Mouse (Mus musculus) erythroblast, embryonic 14.5 days (primary cell): Measurements from ENCODE around the gene Vav1. TPM values are rescaled to one million over a fixed set of nuclear protein-coding genes. Genes with fewer than 3 reads are reported as not detected.

Experiments used
- H3K27me3 ChIP-seq: 2 replicates; pipeline ENCODE4 v1.6.1; 2012; ENCODE audit warnings: inconsistent platforms; ENCODE audit not compliant: control insufficient read depth
- H3K36me3 ChIP-seq: 2 replicates; pipeline ENCODE4 v1.6.1; 2012; ENCODE audit warnings: mild to moderate bottlenecking, inconsistent platforms; ENCODE audit not compliant: control insufficient read depth
- H3K4me1 ChIP-seq: 2 replicates; pipeline ENCODE4 v1.6.1; 2012; ENCODE audit warnings: inconsistent platforms; ENCODE audit not compliant: control insufficient read depth
- H3K4me3 ChIP-seq: replicated peaks from 2 replicates; pipeline ENCODE3; 2012; ENCODE audit warnings: moderate library complexity, mild to moderate bottlenecking, inconsistent platforms
- H3K9me3 ChIP-seq: 2 replicates; pipeline ENCODE4 v1.6.1; 2012; ENCODE audit warnings: low read length, inconsistent platforms, mixed read lengths; ENCODE audit not compliant: control insufficient read depth
- GATA1 ChIP-seq: IDR thresholded peaks from 2 replicates; pipeline ENCODE4 v1.6.1; 2012; ENCODE audit warnings: low read length, inconsistent platforms, mixed read lengths
- TAL1 ChIP-seq: IDR thresholded peaks from 3 replicates; pipeline ENCODE4 v1.6.1; 2012; ENCODE audit warnings: low read length, inconsistent platforms, mixed read lengths
- polyA plus RNA-seq: library from polyadenylated mRNA; stranded (reverse); fragments of >175 nt; gene quantifications from 2 replicates; pipeline ENCODE4 v1.2.3, GENCODE M21; 2012

Gene Vav1
- polyA plus RNA-seq, 1 experiment, result 0.18 TPM

GRCm38 (mm10) chr17:57290001-57290670 is 11.2 kb downstream of the Vav1 start:
- H3K9me3 ChIP-seq, result no peaks in the 10 kb centered on the region
- no peaks in the 10 kb centered on the region for H3K27me3 ChIP-seq
- H3K4me3 ChIP-seq, result no peak overlapping the region
- TF ChIP-seq TAL1 (no peak), GATA1 (no peak)
- H3K4me1 ChIP-seq, result peaks cover 6% of the 10 kb centered on the region; the same call in 1 of the 2 replicates
- H3K36me3 ChIP-seq, result no peaks in the 10 kb centered on the region

GRCm38 (mm10) chr17:57290671-57291055 is 11.8 kb downstream of the Vav1 start:
- no peak overlapping the region for H3K4me3 ChIP-seq
- peaks cover 6% of the 10 kb centered on the region; the same call in 1 of the 2 replicates for H3K4me1 ChIP-seq
- no peaks in the 10 kb centered on the region for H3K27me3 ChIP-seq
- H3K9me3 ChIP-seq, result no peaks in the 10 kb centered on the region
- no peaks in the 10 kb centered on the region for H3K36me3 ChIP-seq
- TF ChIP-seq GATA1, result no peak
- no peak for TF ChIP-seq TAL1

GRCm38 (mm10) chr17:57292302-57292701 is 13.4 kb downstream of the Vav1 start:
- H3K4me1 ChIP-seq, result peaks cover 6% of the 10 kb centered on the region; the same call in 1 of the 2 replicates
- H3K27me3 ChIP-seq, result no peaks in the 10 kb centered on the region
- no peak for TF ChIP-seq GATA1
- no peak for TF ChIP-seq TAL1
- no peaks in the 10 kb centered on the region for H3K9me3 ChIP-seq
- no peaks in the 10 kb centered on the region for H3K36me3 ChIP-seq
- H3K4me3 ChIP-seq, result no peak overlapping the region

GRCm38 (mm10) chr17:57292968-57293367 is 14.1 kb downstream of the Vav1 start:
- H3K9me3 ChIP-seq, result no peaks in the 10 kb centered on the region
- H3K4me1 ChIP-seq, result peaks cover 6% of the 10 kb centered on the region; the same call in 1 of the 2 replicates
- TF ChIP-seq GATA1 (no peak), TAL1 (no peak)
- no peaks in the 10 kb centered on the region for H3K36me3 ChIP-seq
- H3K27me3 ChIP-seq, result no peaks in the 10 kb centered on the region
- no peak overlapping the region for H3K4me3 ChIP-seq

- Histone ChIP-seq H3K27me3 (no peaks in the 10 kb centered on the region), H3K4me3 (no peak overlapping the region), H3K4me1 (peaks cover 2% of the 10 kb centered on the region; the same call in 1 of the 2 replicates), H3K9me3 (no peaks in the 10 kb centered on the region), H3K36me3 (no peaks in the 10 kb centered on the region)
- TF ChIP-seq TAL1 (no peak), GATA1 (no peak)
Observed at GRCm38 (mm10) chr17:57295935-57296334, 17.0 kb downstream of the Vav1 start.

GRCm38 (mm10) chr17:57297040-57297439 is 18.1 kb downstream of the Vav1 start:
- TF ChIP-seq GATA1, result no peak
- TF ChIP-seq TAL1, result no peak
- no peaks in the 10 kb centered on the region for H3K27me3 ChIP-seq
- no peaks in the 10 kb centered on the region for H3K9me3 ChIP-seq
- H3K4me1 ChIP-seq, result peaks cover 2% of the 10 kb centered on the region; the same call in 1 of the 2 replicates
- H3K4me3 ChIP-seq, result no peak overlapping the region
- no peaks in the 10 kb centered on the region for H3K36me3 ChIP-seq

- H3K27me3 ChIP-seq, result no peaks in the 10 kb centered on the region
- TF ChIP-seq GATA1 (no peak), TAL1 (no peak)
- H3K36me3 ChIP-seq, result no peaks in the 10 kb centered on the region
- H3K4me1 ChIP-seq, result peaks cover 4% of the 10 kb centered on the region
- no peak overlapping the region for H3K4me3 ChIP-seq
- H3K9me3 ChIP-seq, result no peaks in the 10 kb centered on the region
Observed at GRCm38 (mm10) chr17:57305593-57305992, 26.7 kb downstream of the Vav1 start.

- TF ChIP-seq TAL1 (no peak), GATA1 (no peak)
- peaks cover 7% of the 10 kb centered on the region for H3K4me1 ChIP-seq
- no peaks in the 10 kb centered on the region for H3K36me3 ChIP-seq
- H3K4me3 ChIP-seq, result no peak overlapping the region
- H3K27me3 ChIP-seq, result no peaks in the 10 kb centered on the region
- no peaks in the 10 kb centered on the region for H3K9me3 ChIP-seq
Observed at GRCm38 (mm10) chr17:57307074-57307473, 28.2 kb downstream of the Vav1 start.

- no peak for TF ChIP-seq GATA1
- no peak for TF ChIP-seq TAL1
- Histone ChIP-seq H3K36me3 (no peaks in the 10 kb centered on the region), H3K27me3 (no peaks in the 10 kb centered on the region), H3K4me3 (no peak overlapping the region), H3K9me3 (no peaks in the 10 kb centered on the region), H3K4me1 (peaks cover 7% of the 10 kb centered on the region)
Observed at GRCm38 (mm10) chr17:57311801-57312200, 32.9 kb downstream of the Vav1 start.
